Mouse (Mus musculus): ENCODE measurements at regions not wholly inside any gene's neighbourhood (a gene's known extent, or its start where the extent isn't known, plus 50 kb on each side); places are given as distances from the start of the nearest gene placed in this dataset.

GRCm38 (mm10) chr2:92519396-92519795 is 59.1 kb upstream of the Slc35c1 start:
- TF ChIP-seq POLR2A (IDR thresholded peaks at IDR 0.05; ENCODE audit: borderline replicate concordance, insufficient read depth, low read length) (no peak), CTCF (IDR thresholded peaks at IDR 0.05; ENCODE audit: borderline replicate concordance, insufficient read depth, low read depth, low read length) (no peak)

Data from cerebellum, adult 2 months (tissue).